11 mouse cellular contexts compared by ENCODE assay signal in genomic region chr6:88236513-88236912, GRCm38 (mm10). TPM values are rescaled to one million over a fixed set of nuclear protein-coding genes. Genes with fewer than 3 reads are reported as not detected.
DNase-seq lines count a peak whose midpoint lies in the region; ATAC-seq and TF ChIP-seq lines count a peak whose summit lies in the region.
"Had no signal": no experiment of that assay in that cellular context is flagged by ENCODE, and none has a peak within 500 bp of the region (broad histone marks: within the 10 kb centered on the region; RNA-seq: fewer than 3 reads in every experiment).

No protein-coding gene starts in this region.

- DNase-seq in heart, adult 9 months (ENCODE audit: low spot score in 2 of 2), result no peak
- no peak for DNase-seq in embryonic facial prominence, embryonic 14.5 days (ENCODE audit: low spot score)
- peak; percentile 31 for DNase-seq in lung, postnatal 14 days
- no peak for DNase-seq in cerebellum, adult 8-10 months
- no peak for DNase-seq in natural killer cell, adult 2 months (ENCODE audit: low spot score in 2 of 2)
- DNase-seq: kidney, adult 9 months had no signal

- 10% methylated on average over 7 of the region's 7 CpGs for WGBS in heart, embryonic 13.5 days
- 20% methylated on average over 7 of the region's 7 CpGs for WGBS in embryonic facial prominence, embryonic 14.5 days

- H3K27me3 ChIP-seq in heart, embryonic 13.5 days (replicated peaks), result peaks cover 88% of the 10 kb centered on the region
- H3K27me3 ChIP-seq in E14TG2a.4 (ENCODE audit: insufficient read depth, low read length), result peaks cover 75% of the 10 kb centered on the region
- H3K27me3 ChIP-seq in embryonic facial prominence, embryonic 14.5 days (replicated peaks; ENCODE audit: control insufficient read depth, insufficient read depth, low read length), result peaks cover 5% of the 10 kb centered on the region; the same call in 1 of the 2 replicates

- H3K36me3 ChIP-seq in heart, embryonic 13.5 days, result no peaks in the 10 kb centered on the region
- no peaks in the 10 kb centered on the region for H3K36me3 ChIP-seq in E14TG2a.4 (ENCODE audit: insufficient read depth, low read length)
- H3K36me3 ChIP-seq in embryonic facial prominence, embryonic 14.5 days (ENCODE audit: control insufficient read depth, insufficient read depth, low read length), result no peaks in the 10 kb centered on the region

- no peak overlapping the region for H3K9ac ChIP-seq in heart, embryonic 13.5 days
- H3K9ac ChIP-seq in embryonic facial prominence, embryonic 14.5 days (ENCODE audit: low read depth, low read length), result 0 out of 2 replicates have a peak overlapping the region, but pooled peaks have one; percentile 52
- H3K9ac ChIP-seq: liver, embryonic 14.5 days had no signal

- H3K4me3 ChIP-seq in heart, embryonic 13.5 days, result peak overlapping the region; percentile 29; the same call in 1 of the 2 replicates
- peak overlapping the region; percentile 60 for H3K4me3 ChIP-seq in E14TG2a.4 (replicated peaks; ENCODE audit: low read length)
- no peak overlapping the region for H3K4me3 ChIP-seq in embryonic facial prominence, embryonic 14.5 days (ENCODE audit: low read depth, low read length)

- no peak for ATAC-seq in heart, embryonic 13.5 days (ENCODE audit: extremely low read depth, insufficient number of reproducible peaks, low FRiP score, low TSS enrichment)
- no peak for ATAC-seq in embryonic facial prominence, embryonic 14.5 days (ENCODE audit: low read depth)
- ATAC-seq in megakaryocyte, adult 5-6 weeks (ENCODE audit: poor library complexity, severe bottlenecking), result no peak
- ATAC-seq: CD4-positive, CD25-positive, alpha-beta regulatory T cell, adult 4 months had no signal

- H3K9me3 ChIP-seq in heart, embryonic 13.5 days, result no peaks in the 10 kb centered on the region
- no peaks in the 10 kb centered on the region for H3K9me3 ChIP-seq in E14TG2a.4 (ENCODE audit: low read length)
- no peaks in the 10 kb centered on the region for H3K9me3 ChIP-seq in embryonic facial prominence, embryonic 14.5 days (ENCODE audit: control insufficient read depth, low read length)

- no peak overlapping the region for H3K27ac ChIP-seq in heart, embryonic 13.5 days (replicated peaks)
- no peak overlapping the region for H3K27ac ChIP-seq in embryonic facial prominence, embryonic 14.5 days (replicated peaks; ENCODE audit: low read depth, low read length)
- H3K27ac ChIP-seq: liver, embryonic 14.5 days had no signal

- peak overlapping the region; percentile 63 for H3K4me2 ChIP-seq in heart, embryonic 13.5 days
- peak overlapping the region; percentile 37; the same call in 1 of the 2 replicates for H3K4me2 ChIP-seq in embryonic facial prominence, embryonic 14.5 days (ENCODE audit: low read depth, low read length)

- no peak for TF ChIP-seq CTCF in E14TG2a.4 (conservative IDR thresholded peaks at IDR 0.05; ENCODE audit: low read length)

- peaks cover 21% of the 10 kb centered on the region for H3K4me1 ChIP-seq in heart, embryonic 13.5 days
- H3K4me1 ChIP-seq in E14TG2a.4 (replicated peaks; ENCODE audit: low read depth, low read length), result peaks cover 57% of the 10 kb centered on the region
- H3K4me1 ChIP-seq in embryonic facial prominence, embryonic 14.5 days (ENCODE audit: control insufficient read depth, insufficient read depth, low read length), result peaks cover 5% of the 10 kb centered on the region; the same call in 1 of the 2 replicates

RNA-seq across cellular contexts. Expression of gene Dnajb8, which starts 14.4 kb away (rescaled TPM):
- polyA plus RNA-seq in heart, embryonic 13.5 days (2015; fragmentation: Nextera tagmentation; extraction: Ambion mirVana), result not detected in 2 replicates
- not detected in 2 replicates for polyA plus RNA-seq in embryonic facial prominence, embryonic 14.5 days (2014; fragmentation: Nextera tagmentation; extraction: Ambion mirVana)
- total RNA-seq in megakaryocyte, adult 5-6 weeks (2015), result not detected in 2 replicates
- not detected in 2 replicates for total RNA-seq in megakaryocyte, adult 5-6 weeks (2017)
- polyA plus RNA-seq: CD4-positive, CD25-positive, alpha-beta regulatory T cell, adult 4 months; liver, embryonic 14.5 days had no signal

RNA-seq across cellular contexts. Expression of gene Gata2, which starts 42.8 kb away (rescaled TPM):
- 14.3 and 17.6 TPM in 2 replicates for polyA plus RNA-seq in heart, embryonic 13.5 days (2015; fragmentation: Nextera tagmentation; extraction: Ambion mirVana)
- 27.1 and 31.6 TPM in 2 replicates for polyA plus RNA-seq in embryonic facial prominence, embryonic 14.5 days (2014; fragmentation: Nextera tagmentation; extraction: Ambion mirVana)
- 21.4 and 22.3 TPM in 2 replicates for total RNA-seq in megakaryocyte, adult 5-6 weeks (2015)
- 11.3 and 13.5 TPM in 2 replicates for total RNA-seq in megakaryocyte, adult 5-6 weeks (2017)
